Comparison of ENCODE assay signal across 14 mouse cellular contexts in the genomic region with DNA sequence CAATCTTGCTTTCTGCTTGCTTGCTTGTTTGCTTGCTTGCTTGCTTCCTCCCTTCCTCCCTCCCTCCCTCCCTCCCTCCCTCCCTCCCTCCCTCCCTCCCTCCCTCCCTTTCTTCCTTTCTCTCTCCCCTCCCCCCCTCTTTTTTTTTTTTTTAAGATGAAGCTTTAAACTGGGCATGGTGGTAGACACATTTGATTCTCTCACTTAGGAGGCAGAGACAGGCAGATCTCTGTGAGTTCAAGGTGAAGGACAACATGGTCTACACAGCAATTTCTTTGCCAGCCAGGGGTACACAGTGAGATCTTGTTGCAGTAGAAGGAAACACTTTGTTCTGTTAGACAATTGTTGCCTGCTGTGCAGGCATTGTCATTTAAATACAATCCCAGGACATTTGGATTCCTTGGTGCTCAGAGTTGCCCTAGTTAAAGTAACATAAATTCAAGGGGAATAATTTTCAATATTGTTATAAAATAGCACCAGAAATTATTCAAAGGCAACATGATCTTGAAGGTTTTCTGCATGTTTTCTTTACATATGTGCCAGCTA.
"Had no signal": no experiment of that assay in that cellular context is flagged by ENCODE, and none has a peak within 500 bp of the region (broad histone marks: within the 10 kb centered on the region; RNA-seq: fewer than 3 reads in every experiment).

No protein-coding gene starts in this region.

- H3K36me3 ChIP-seq: limb, embryonic 10.5 days; liver, embryonic 15.5 days; midbrain, embryonic 10.5 days; neural tube, embryonic 13.5 days had no signal

- H3K27ac ChIP-seq: left cerebral cortex, adult 2 months; liver, embryonic 15.5 days; midbrain, embryonic 10.5 days; neural tube, embryonic 13.5 days; stomach, postnatal 0 days had no signal

- H3K9ac ChIP-seq: liver, embryonic 15.5 days; neural tube, embryonic 13.5 days had no signal

- H3K4me1 ChIP-seq: liver, embryonic 15.5 days had no signal

- DNase-seq: kidney, adult 9 months; kidney, postnatal 10 days; lung, adult 2 months; lung, postnatal 10 days; lung, postnatal 4 days; retina, postnatal 1 day; right cerebral cortex, postnatal 14 days; thymus, postnatal 4 days had no signal

- H3K27me3 ChIP-seq: liver, embryonic 15.5 days; neural tube, embryonic 13.5 days had no signal

- H3K4me3 ChIP-seq: left cerebral cortex, adult 2 months; limb, embryonic 10.5 days; liver, embryonic 15.5 days; midbrain, embryonic 10.5 days; neural tube, embryonic 13.5 days had no signal
